Mouse (Mus musculus) limb, embryonic 14.5 days (tissue): ENCODE results near the gene Sesn3. TPM values are rescaled to one million over a fixed set of nuclear protein-coding genes. Genes with fewer than 3 reads are reported as not detected.
A peak's percentile ranks its signal among the peaks of the same experiment; 100 is the strongest.

Source experiments
- ATAC-seq: fragments of 200-750 bp; cut with Nextera tagmentation; 2 replicates; pipeline ENCODE4 v1.8.0; 2017; ENCODE audit warnings: low read depth, moderate number of reproducible peaks, moderate TSS enrichment; ENCODE audit not compliant: low FRiP score
- DNase-seq: peaks from one replicate; pipeline ENCODE4 v3.0.0-alpha.2; 2015; ENCODE audit warnings: low spot score
- H3K27ac ChIP-seq: fragments of 300-500 bp; sonication (generic); replicated peaks from 2 replicates; pipeline ENCODE4 v1.5.1; 2014; ENCODE audit warnings: low read depth, mild to moderate bottlenecking, low read length, moderate library complexity, mixed read lengths
- H3K27me3 ChIP-seq: fragments of 300-500 bp; sonication (generic); 2 replicates; pipeline ENCODE4 v1.6.1; 2014; ENCODE audit warnings: low read length, mixed read lengths; ENCODE audit not compliant: control insufficient read depth, insufficient read depth
- H3K36me3 ChIP-seq: fragments of 300-500 bp; sonication (generic); 2 replicates; pipeline ENCODE4 v1.6.1; 2014; ENCODE audit warnings: mild to moderate bottlenecking, low read length, moderate library complexity, mixed read lengths; ENCODE audit not compliant: control insufficient read depth, insufficient read depth
- H3K4me1 ChIP-seq: fragments of 300-500 bp; sonication (generic); 2 replicates; pipeline ENCODE4 v1.6.1; 2014; ENCODE audit warnings: antibody characterized with exemption, low read length, mixed read lengths; ENCODE audit not compliant: control insufficient read depth, insufficient read depth
- H3K4me2 ChIP-seq: fragments of 300-500 bp; sonication (generic); replicated peaks from 2 replicates; pipeline ENCODE4 v1.6.1; 2014; ENCODE audit warnings: low read depth, mild to moderate bottlenecking, low read length, moderate library complexity; ENCODE audit not compliant: severe bottlenecking
- H3K4me3 ChIP-seq: fragments of 300-500 bp; sonication (generic); replicated peaks from 2 replicates; pipeline ENCODE4 v1.5.1; 2014; ENCODE audit warnings: low read length
- H3K9ac ChIP-seq: fragments of 300-500 bp; sonication (generic); 2 replicates; pipeline ENCODE4 v1.6.1; 2014; ENCODE audit warnings: mild to moderate bottlenecking, low read depth, low read length, moderate library complexity; ENCODE audit not compliant: severe bottlenecking
- H3K9me3 ChIP-seq: fragments of 300-500 bp; sonication (generic); 2 replicates; pipeline ENCODE4 v1.6.1; 2016; ENCODE audit warnings: low read length; ENCODE audit not compliant: control insufficient read depth
- POLR2A ChIP-seq: fragments of 200-500 bp; IDR thresholded peaks from 2 replicates; pipeline ENCODE4 v1.8.0; 2012; ENCODE audit warnings: inconsistent platforms, mild to moderate bottlenecking, moderate library complexity, borderline replicate concordance; ENCODE audit not compliant: insufficient read depth, insufficient read length; ENCODE audit errors: extremely low read depth
- WGBS: fragments of 180-500 bp; shearing (Covaris S2); extraction: QIAGEN DNeasy Blood & Tissue Kit; methylation state at CpG from one replicate; pipeline ENCODE4 v1.1.7; 2014; 5-methylcytosine and 5-hydroxymethylcytosine counted together
- polyA plus RNA-seq, 2 experiments: library from polyadenylated mRNA; depleted of rRNA in 1 of 2; stranded (reverse) in 1 of 2; unstranded in 1 of 2; fragments of >200 nt; fragmentation: Nextera tagmentation in 1 of 2; extraction: Ambion mirVana in 1 of 2; gene quantifications; 2 replicates each; pipeline versions ENCODE4 v1.2.1 to v1.2.3; 2012 to 2014

Gene Sesn3
- polyA plus RNA-seq, 2 experiments, result 21.1 to 25.3 TPM

DNA sequence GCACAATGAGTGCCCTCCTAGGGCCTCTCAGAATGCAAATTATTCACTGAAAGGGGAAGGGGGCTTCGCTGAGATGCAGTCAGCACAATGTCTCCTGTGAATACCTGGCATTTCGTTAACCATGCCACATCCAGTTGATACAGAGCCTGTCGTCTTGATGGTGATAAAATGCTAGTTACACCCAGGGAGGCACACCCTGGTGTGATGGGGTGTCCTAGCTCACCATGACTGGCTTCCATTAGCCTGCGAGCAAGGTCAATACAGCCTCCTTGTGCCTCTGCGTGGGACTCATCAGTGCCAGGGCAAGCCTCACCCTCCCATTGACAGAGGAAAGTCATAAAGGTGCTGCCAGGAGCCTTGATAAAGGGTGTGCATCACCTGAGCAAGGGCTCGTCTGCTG lies 80.0 kb downstream of the Sesn3 start:
- Histone ChIP-seq H3K4me3 (no peak overlapping the region), H3K27ac (no peak overlapping the region), H3K36me3 (no peaks in the 10 kb centered on the region; the same call in 1 of the 2 replicates), H3K27me3 (no peaks in the 10 kb centered on the region), H3K4me2 (no peak overlapping the region), H3K4me1 (no peaks in the 10 kb centered on the region), H3K9me3 (no peaks in the 10 kb centered on the region), H3K9ac (no peak overlapping the region)
- no peak for TF ChIP-seq POLR2A
- WGBS, result 77% methylated on average over 6 of the region's 6 CpGs
- no peak for DNase-seq
- no peak for ATAC-seq

DNA sequence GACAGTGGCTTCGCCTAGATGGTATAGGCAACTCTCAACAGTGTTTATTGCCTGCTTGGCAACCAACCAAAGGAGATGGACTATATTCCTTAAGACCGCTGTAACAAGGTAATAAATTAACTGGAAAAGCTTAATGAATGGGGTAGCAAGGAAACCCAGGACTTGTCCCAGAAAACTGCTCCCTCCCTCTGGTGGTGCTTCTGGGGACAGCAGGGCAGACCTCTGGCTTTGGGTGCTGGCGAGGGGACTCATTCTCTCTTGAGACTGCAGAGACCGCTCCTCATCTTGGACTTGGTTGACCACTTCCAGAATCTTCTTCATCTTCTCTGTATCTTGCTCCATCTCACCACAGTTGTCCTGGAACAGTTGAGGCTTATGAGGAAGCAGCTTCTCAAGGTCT lies 82.2 kb downstream of the Sesn3 start:
- Histone ChIP-seq H3K36me3 (no peaks in the 10 kb centered on the region; the same call in 1 of the 2 replicates), H3K4me1 (no peaks in the 10 kb centered on the region), H3K4me3 (no peak overlapping the region), H3K27me3 (no peaks in the 10 kb centered on the region), H3K9ac (no peak overlapping the region), H3K4me2 (no peak overlapping the region), H3K27ac (no peak overlapping the region), H3K9me3 (no peaks in the 10 kb centered on the region)
- 67% methylated on average over 4 of the region's 4 CpGs for whole genome bisulfite sequencing
- DNase-seq (no peak), ATAC-seq (no peak)
- no peak for TF ChIP-seq POLR2A

DNA sequence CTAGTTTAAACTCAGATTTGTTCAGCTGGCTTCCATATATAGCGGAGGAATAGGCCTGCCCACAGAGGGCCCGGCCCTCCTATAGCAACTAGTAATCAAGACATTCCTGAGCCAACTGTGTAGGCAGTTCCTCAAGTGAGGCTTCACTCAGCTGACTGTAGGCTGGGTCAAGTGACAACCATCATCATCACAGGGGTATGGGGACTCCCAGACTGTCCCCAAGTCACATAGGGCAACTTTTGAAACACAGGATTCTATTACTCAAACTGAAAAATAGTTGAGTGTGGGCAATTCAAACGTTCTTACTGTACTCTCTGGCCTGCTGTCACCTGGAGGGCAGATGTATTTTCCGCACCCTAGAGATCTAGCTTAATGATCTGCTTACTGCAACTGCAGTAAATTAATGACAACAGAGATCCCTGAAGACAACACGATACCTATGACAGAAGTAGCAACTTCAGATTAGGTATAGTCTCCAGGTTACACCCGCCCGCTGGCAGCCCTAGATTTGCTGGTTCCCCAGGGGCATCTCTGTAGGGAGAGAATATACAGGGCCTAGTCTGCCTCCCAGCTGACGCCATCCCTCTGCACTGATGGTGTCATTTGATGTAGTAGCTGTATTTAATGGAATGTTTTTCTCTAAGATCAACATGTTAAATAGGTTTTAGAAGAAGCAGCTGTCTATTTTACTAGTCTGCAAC lies 87.4 kb downstream of the Sesn3 start:
- ATAC-seq, result no peak
- H3K4me2 ChIP-seq, result no peak overlapping the region
- no peaks in the 10 kb centered on the region for H3K4me1 ChIP-seq
- H3K36me3 ChIP-seq, result no peaks in the 10 kb centered on the region
- H3K4me3 ChIP-seq, result no peak overlapping the region
- TF ChIP-seq POLR2A, result no peak
- H3K27me3 ChIP-seq, result no peaks in the 10 kb centered on the region
- no peak overlapping the region for H3K9ac ChIP-seq
- WGBS, result 77% methylated on average over 8 of the region's 8 CpGs
- no peak overlapping the region for H3K27ac ChIP-seq
- DNase-seq, result no peak
- no peaks in the 10 kb centered on the region for H3K9me3 ChIP-seq

DNA sequence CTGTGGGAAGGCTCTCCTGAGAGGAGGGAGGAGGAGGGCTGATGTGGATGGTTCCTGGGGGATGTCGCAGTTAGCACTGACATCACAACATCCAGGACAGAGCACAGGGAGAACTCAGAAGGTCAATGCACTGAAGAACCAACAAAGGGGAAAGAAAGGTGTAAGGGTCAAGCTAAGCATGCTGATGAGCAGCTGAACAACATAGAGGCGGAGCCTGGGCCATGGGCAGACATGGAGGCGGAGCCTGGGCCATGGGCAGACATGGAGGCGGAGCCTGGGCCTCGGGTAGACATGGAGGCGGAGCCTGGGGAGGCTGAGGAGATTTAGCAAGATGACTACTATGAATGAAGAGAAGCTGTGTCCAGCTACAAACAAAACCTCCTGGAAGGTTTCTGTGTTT lies 88.7 kb downstream of the Sesn3 start:
- no peak for TF ChIP-seq POLR2A
- H3K9ac ChIP-seq, result no peak overlapping the region
- H3K4me2 ChIP-seq, result no peak overlapping the region
- H3K4me3 ChIP-seq, result no peak overlapping the region
- no peak for DNase-seq
- no peaks in the 10 kb centered on the region for H3K9me3 ChIP-seq
- 84% methylated on average over 6 of the region's 6 CpGs for WGBS
- ATAC-seq, result no peak
- no peaks in the 10 kb centered on the region for H3K4me1 ChIP-seq
- no peaks in the 10 kb centered on the region for H3K27me3 ChIP-seq
- H3K27ac ChIP-seq, result no peak overlapping the region
- no peaks in the 10 kb centered on the region for H3K36me3 ChIP-seq

DNA sequence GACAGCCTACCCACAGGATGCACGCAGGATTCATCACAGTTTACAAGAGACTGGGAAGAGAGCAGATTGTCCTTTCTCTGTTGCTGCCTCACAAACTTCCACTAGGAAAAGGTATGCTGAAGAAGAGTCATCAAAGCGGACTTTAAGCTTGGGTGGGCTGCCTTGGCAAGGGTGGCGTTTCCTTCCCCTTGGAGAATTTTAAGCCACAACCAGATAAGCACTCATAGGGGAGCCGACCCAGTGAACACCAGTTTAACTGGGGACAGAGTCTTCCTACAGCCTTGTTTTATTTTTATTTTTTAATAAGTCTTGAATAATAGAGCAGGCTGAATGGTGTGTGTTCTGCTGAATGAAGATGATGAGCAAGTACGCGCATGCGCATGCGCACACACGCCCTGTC lies 89.9 kb downstream of the Sesn3 start:
- H3K36me3 ChIP-seq, result no peaks in the 10 kb centered on the region
- no peak overlapping the region for H3K4me3 ChIP-seq
- no peak for TF ChIP-seq POLR2A
- ATAC-seq, result no peak
- no peaks in the 10 kb centered on the region for H3K9me3 ChIP-seq
- H3K4me1 ChIP-seq, result no peaks in the 10 kb centered on the region
- 0 out of 2 replicates have a peak overlapping the region, but pooled peaks have one; percentile 4 for H3K27ac ChIP-seq
- no peak overlapping the region for H3K9ac ChIP-seq
- H3K4me2 ChIP-seq, result no peak overlapping the region
- no peaks in the 10 kb centered on the region for H3K27me3 ChIP-seq
- DNase-seq, result no peak
- 93% methylated on average over 9 of the region's 9 CpGs for WGBS
